Mouse (Mus musculus): ENCODE measurements around the gene Tprkb. TPM values are rescaled to one million over a fixed set of nuclear protein-coding genes. Genes with fewer than 3 reads are reported as not detected.

Tprkb gene
- polyA plus RNA-seq, 1 experiment from 2014 or later: 50.0 TPM

Other genes with a start within 250 kb of the Tprkb start
- gene Nat8f7, start 198.7 kb upstream of the Tprkb start, polyA plus RNA-seq (2015; fragmentation: Nextera tagmentation; extraction: Ambion mirVana): 0.09 TPM in 1 of 2 replicates, not detected in the other
- gene Nat8f3, start 146.1 kb upstream of the Tprkb start, polyA plus RNA-seq (2015; fragmentation: Nextera tagmentation; extraction: Ambion mirVana): 0.40 and 0.44 TPM in 2 replicates
- not detected in 2 replicates for gene Nat8f6, start 90.9 kb upstream of the Tprkb start, polyA plus RNA-seq (2015; fragmentation: Nextera tagmentation; extraction: Ambion mirVana)
- 0.29 TPM in 1 of 2 replicates, not detected in the other for gene Nat8f5, start 90.9 kb upstream of the Tprkb start, polyA plus RNA-seq (2015; fragmentation: Nextera tagmentation; extraction: Ambion mirVana)
- gene Nat8, start 79.8 kb upstream of the Tprkb start, polyA plus RNA-seq (2015; fragmentation: Nextera tagmentation; extraction: Ambion mirVana): not detected in 2 replicates
- not detected in 2 replicates for gene Nat8f2, start 42.7 kb upstream of the Tprkb start, polyA plus RNA-seq (2015; fragmentation: Nextera tagmentation; extraction: Ambion mirVana)
- gene Nat8f4, start 7.0 kb upstream of the Tprkb start, polyA plus RNA-seq (2015; fragmentation: Nextera tagmentation; extraction: Ambion mirVana): 6.8 and 6.9 TPM in 2 replicates
- 16.0 and 20.0 TPM in 2 replicates for gene Nat8f1, start 3.8 kb downstream of the Tprkb start, polyA plus RNA-seq (2015; fragmentation: Nextera tagmentation; extraction: Ambion mirVana)
- 49.9 and 53.4 TPM in 2 replicates for gene Dusp11, start 49.8 kb downstream of the Tprkb start, polyA plus RNA-seq (2015; fragmentation: Nextera tagmentation; extraction: Ambion mirVana)
- not detected in 2 replicates for gene Figla, start 104.3 kb downstream of the Tprkb start, polyA plus RNA-seq (2015; fragmentation: Nextera tagmentation; extraction: Ambion mirVana)
- 173 and 185 TPM in 2 replicates for gene Add2, start 116.8 kb downstream of the Tprkb start, polyA plus RNA-seq (2015; fragmentation: Nextera tagmentation; extraction: Ambion mirVana)

Data from hindbrain, embryonic 13.5 days (tissue).